ENCODE assay signal across 8 mouse cellular contexts in genomic region chrX:6522935-6523334, GRCm38 (mm10).
A peak's percentile ranks its signal among the peaks of the same experiment; 100 is the strongest.
DNase-seq lines count a peak whose midpoint lies in the region; ATAC-seq lines count a peak whose summit lies in the region.
"Had no signal": no experiment of that assay in that cellular context is flagged by ENCODE, and none has a peak within 500 bp of the region (broad histone marks: within the 10 kb centered on the region; RNA-seq: fewer than 3 reads in every experiment).

No protein-coding gene starts in this region.

- DNase-seq in heart, postnatal 14 days: peak; percentile 1 to 53
- DNase-seq in right cerebral cortex, postnatal 25 days: peak; percentile 3
- DNase-seq in right cerebral cortex, postnatal 14 days: no peak
- peak; percentile 34 for DNase-seq in embryonic facial prominence, embryonic 14.5 days (ENCODE audit: low spot score)
- peak; percentile 9 for DNase-seq in retina, postnatal 7 days (ENCODE audit: low read depth, low spot score)
- no peak for DNase-seq in right cerebral cortex, postnatal 10 days (ENCODE audit: low spot score in 2 of 2)
- DNase-seq: gastrocnemius, postnatal 36 days had no signal

- WGBS in heart, embryonic 12.5 days: 51% methylated on average over 2 of the region's 2 CpGs
- WGBS in embryonic facial prominence, embryonic 14.5 days: 76% methylated on average over 2 of the region's 2 CpGs

- no peaks in the 10 kb centered on the region for H3K9me3 ChIP-seq in heart, embryonic 12.5 days (replicated peaks)
- no peaks in the 10 kb centered on the region for H3K9me3 ChIP-seq in embryonic facial prominence, embryonic 14.5 days (ENCODE audit: control insufficient read depth, low read length)

- H3K27ac ChIP-seq in heart, embryonic 12.5 days (ENCODE audit: poor library complexity, severe bottlenecking): no peak overlapping the region
- no peak overlapping the region for H3K27ac ChIP-seq in embryonic facial prominence, embryonic 14.5 days (replicated peaks; ENCODE audit: low read depth, low read length)

- H3K4me1 ChIP-seq in heart, embryonic 12.5 days (replicated peaks): no peaks in the 10 kb centered on the region
- no peaks in the 10 kb centered on the region for H3K4me1 ChIP-seq in embryonic facial prominence, embryonic 14.5 days (ENCODE audit: control insufficient read depth, insufficient read depth, low read length)

- ATAC-seq in heart, embryonic 12.5 days (ENCODE audit: insufficient number of reproducible peaks, low FRiP score): no peak
- no peak for ATAC-seq in embryonic facial prominence, embryonic 14.5 days (ENCODE audit: low read depth)

- H3K36me3 ChIP-seq in heart, embryonic 12.5 days: no peaks in the 10 kb centered on the region
- H3K36me3 ChIP-seq in embryonic facial prominence, embryonic 14.5 days (ENCODE audit: control insufficient read depth, insufficient read depth, low read length): no peaks in the 10 kb centered on the region

- H3K4me3 ChIP-seq in heart, embryonic 12.5 days: no peak overlapping the region
- no peak overlapping the region for H3K4me3 ChIP-seq in embryonic facial prominence, embryonic 14.5 days (ENCODE audit: low read depth, low read length)

- H3K4me2 ChIP-seq in heart, embryonic 12.5 days: no peak overlapping the region
- no peak overlapping the region for H3K4me2 ChIP-seq in embryonic facial prominence, embryonic 14.5 days (ENCODE audit: low read depth, low read length)

- H3K27me3 ChIP-seq in heart, embryonic 12.5 days (replicated peaks): no peaks in the 10 kb centered on the region
- H3K27me3 ChIP-seq in embryonic facial prominence, embryonic 14.5 days (replicated peaks; ENCODE audit: control insufficient read depth, insufficient read depth, low read length): no peaks in the 10 kb centered on the region

- intact Hi-C loops in heart, postnatal 14 days (cut with DNase I): loop anchor here (2.0 to 5.0 kb wide), 2 partner anchors 41 to 260 kb away; no protein-coding TSS in a partner anchor

- H3K9ac ChIP-seq in heart, embryonic 12.5 days: no peak overlapping the region
- no peak overlapping the region for H3K9ac ChIP-seq in embryonic facial prominence, embryonic 14.5 days (ENCODE audit: low read depth, low read length)

Comparison
In these comparisons a context has a peak if more than half of its experiments do, and no peak if none do; other contexts are left out.
1. DNase-seq: peak in heart, postnatal 14 days (2 of 2), right cerebral cortex, postnatal 25 days (single experiment), embryonic facial prominence, embryonic 14.5 days (single experiment) and retina, postnatal 7 days (single experiment); none in right cerebral cortex, postnatal 14 days (single experiment) and right cerebral cortex, postnatal 10 days (0 of 2).